Mouse (Mus musculus): ENCODE results near the gene Mrgprf.

Gene Mrgprf

DNA sequence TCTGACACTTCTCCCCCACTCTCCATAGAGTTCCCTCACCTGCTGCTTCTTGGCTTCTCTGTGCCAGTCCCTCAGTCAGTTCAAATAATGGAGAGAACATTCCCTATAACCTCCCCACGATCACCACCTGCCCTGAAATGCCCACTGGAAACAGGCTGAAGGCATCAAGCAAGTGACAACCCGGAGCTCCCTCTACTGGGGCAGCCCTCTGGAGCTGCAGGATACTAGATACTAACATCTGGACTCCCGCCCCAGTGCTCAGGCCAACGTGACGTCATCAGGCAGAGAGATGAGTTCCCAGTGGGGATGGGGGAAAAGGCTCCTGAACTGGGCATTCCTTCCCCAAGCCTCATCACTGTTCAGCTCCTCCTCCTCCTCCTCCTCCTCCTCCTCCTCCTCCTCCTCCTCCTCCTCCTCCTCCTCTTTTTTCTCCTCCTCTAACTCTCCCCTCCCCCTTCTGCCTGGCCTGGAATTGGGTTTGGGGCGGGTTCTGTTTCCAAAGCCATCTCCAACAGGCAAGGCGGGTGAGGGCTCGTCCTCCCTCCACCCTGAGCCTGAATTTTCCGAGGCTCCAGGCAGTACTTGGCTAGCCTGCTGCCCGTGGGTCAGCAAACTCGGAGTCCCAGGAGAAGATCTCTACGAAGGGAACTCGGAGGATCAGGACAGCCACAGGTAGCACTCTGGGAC is at the start of gene Mrgprf:
Gene Mrgprf (plus strand): TSS at position 508 of the 687 bp plus-strand sequence.
- no peak for DNase-seq (ENCODE audit: low read depth, low spot score)

DNA sequence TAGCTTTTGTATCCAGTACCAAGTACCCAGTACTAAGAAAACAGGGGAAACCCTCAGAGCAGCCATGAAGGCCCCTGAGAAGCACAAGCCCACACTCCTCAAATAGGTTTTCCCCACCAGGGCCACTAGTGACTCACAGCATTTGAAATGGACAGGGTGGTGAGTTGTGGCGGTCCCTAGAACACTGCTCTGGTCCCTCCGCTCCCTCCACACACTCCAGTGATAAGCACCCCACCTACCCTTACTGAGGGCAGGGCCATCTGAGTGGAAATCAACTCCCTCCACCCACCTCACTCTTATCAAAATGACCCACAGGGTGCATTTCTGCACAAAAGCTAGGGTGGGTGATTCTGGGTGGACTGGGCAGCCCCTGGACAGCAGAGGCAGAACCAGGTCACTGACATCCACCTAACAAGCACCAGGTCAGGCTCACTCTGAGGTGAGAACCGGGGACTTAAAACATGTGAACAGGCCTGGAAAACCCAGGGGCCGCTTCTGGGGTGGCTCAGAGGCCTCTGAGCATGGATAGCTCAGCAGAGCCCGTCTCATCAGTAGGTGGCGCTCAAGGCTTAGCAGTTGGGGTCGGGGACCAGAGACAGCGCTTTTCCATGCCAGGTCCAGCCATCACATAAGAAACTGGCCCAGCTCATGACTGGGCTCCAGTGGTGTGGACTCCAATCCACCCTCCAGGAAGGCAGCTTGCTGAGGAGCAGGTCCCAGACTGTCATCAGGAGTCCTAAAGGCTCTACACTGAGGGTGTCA is 47.7 kb upstream of the Mrgprf start:
- DNase-seq (ENCODE audit: low read depth, low spot score), result peak; percentile 74

DNA sequence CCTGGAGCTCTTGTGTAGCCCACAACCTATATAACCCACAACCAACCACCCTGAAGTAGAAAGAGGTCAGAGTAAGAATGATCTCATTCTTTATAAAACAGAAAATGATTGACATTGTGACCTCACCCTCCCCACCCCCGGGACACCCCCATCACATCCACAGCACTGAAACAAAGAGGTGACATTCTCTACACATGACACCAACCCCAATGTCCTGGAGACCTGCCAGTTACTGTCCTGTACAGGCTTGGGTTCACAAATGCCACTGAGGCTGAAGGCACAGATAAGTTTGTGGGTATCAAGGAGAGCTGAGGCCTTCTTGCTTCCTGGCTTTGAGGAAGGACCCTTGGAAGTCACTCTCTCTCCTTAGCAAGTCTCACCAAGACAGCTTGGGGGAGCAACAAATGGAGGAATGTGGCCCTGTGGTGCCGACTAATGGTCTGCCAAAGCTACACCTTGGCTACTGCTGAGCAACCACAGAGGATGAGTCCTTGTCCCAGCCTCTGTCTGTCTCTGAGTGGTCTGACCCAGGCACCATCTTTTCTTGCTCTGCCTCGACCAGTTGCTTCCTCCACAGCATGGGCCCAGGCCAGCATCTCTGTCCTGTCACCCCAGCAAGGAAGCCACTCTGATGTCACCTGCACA is 46.5 kb upstream of the Mrgprf start:
- DNase-seq (ENCODE audit: low read depth, low spot score), result no peak

GRCm38 (mm10) chr7:145256092-145256491 is 44.5 kb upstream of the Mrgprf start:
- no peak for DNase-seq (ENCODE audit: low read depth, low spot score)

GRCm38 (mm10) chr7:145264202-145264601 is 36.4 kb upstream of the Mrgprf start:
- DNase-seq (ENCODE audit: low read depth, low spot score), result no peak

- DNase-seq (ENCODE audit: low read depth, low spot score), result no peak
Observed at GRCm38 (mm10) chr7:145266011-145266410, 34.6 kb upstream of the Mrgprf start.

GRCm38 (mm10) chr7:145268890-145269289 is 31.7 kb upstream of the Mrgprf start:
- no peak for DNase-seq (ENCODE audit: low read depth, low spot score)

DNA sequence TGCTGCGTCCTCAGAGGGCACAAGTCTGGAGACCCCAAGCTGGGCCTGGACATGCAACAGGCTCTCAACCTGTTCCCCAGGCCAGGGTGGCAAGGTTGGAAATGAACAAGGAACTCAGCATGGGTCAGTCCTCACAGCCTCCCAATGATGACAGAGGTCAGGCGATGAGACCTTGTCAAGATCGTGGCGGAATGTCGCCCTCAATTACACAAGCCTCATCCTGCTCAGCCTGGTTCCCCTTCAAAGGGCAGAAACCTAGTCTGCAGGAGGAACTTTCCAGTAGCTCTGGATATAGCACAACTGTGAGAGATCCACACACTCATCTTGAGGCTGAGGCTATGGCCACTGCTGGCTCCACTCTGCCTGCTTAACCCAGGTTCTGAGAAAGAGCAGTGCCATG is 29.7 kb upstream of the Mrgprf start:
- DNase-seq (ENCODE audit: low read depth, low spot score), result no peak

GRCm38 (mm10) chr7:145275488-145275887 is 25.1 kb upstream of the Mrgprf start:
- DNase-seq (ENCODE audit: low read depth, low spot score), result no peak

DNA sequence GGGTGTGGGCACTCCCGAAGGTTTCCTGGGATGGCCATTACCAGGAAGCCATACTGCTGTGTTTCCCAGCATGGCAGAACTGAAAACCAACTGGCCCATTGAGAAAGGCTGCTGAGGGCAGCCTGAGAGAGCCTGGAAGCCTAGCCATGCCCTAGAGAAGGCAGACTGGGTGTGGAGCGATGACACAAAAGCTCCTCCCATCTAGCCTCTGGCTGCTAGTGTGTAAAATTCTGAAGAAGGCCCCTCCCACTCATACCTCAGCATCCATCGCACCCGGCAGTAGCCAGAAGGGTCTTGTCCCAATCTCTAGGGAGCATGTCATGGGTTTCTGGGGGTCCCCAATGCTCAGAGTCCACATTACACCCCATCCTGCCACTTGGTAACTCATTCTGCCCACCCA is 19.2 kb upstream of the Mrgprf start:
- DNase-seq (ENCODE audit: low read depth, low spot score), result no peak

DNA sequence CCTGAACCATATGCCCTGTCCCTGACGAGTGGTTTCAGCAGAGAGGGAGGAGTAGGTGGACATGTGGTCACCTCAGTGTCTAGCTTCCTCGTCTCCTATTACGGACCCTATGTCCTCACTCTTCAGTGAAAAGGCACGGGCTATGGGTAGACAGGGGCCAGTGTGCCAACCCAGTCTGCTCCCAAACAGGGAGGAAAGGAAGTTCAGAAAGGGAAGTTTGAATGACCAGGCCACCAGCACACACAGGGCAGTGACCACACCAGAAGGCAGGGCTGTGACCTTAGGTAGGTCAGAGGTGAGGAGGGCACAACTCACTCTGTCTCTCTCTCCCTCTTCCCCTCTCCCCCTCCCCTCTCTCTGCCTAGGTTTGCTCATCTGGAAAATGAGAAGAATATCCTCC is 17.6 kb upstream of the Mrgprf start:
- DNase-seq (ENCODE audit: low read depth, low spot score), result no peak

GRCm38 (mm10) chr7:145283487-145284187 is 17.0 kb upstream of the Mrgprf start, which contains the start of gene Tpcn2:
Gene Tpcn2 (minus strand): TSS chr7:145284011.
- DNase-seq (ENCODE audit: low read depth, low spot score), result peak; percentile 95

GRCm38 (mm10) chr7:145284293-145284692 is 16.3 kb upstream of the Mrgprf start:
- no peak for DNase-seq (ENCODE audit: low read depth, low spot score)

DNA sequence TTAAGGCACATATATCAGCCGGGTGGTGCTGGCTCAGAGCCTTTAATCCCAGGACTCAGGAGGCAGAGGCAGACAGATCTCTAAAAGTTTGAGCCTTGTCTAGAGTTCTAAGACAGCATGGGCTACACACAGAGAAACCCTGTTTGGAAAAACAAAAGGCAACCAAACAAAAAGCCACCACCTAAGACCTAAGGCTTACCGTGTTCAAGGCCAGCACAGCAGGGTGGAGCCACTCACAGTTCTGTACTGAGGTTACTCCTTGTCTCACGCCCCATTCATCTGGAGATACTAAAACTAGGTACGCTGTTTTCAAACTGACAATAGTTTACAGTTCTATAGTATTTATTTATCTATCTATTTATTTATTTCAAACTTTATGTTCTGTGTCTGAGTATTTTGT is 15.2 kb upstream of the Mrgprf start:
- DNase-seq (ENCODE audit: low read depth, low spot score), result no peak

DNA sequence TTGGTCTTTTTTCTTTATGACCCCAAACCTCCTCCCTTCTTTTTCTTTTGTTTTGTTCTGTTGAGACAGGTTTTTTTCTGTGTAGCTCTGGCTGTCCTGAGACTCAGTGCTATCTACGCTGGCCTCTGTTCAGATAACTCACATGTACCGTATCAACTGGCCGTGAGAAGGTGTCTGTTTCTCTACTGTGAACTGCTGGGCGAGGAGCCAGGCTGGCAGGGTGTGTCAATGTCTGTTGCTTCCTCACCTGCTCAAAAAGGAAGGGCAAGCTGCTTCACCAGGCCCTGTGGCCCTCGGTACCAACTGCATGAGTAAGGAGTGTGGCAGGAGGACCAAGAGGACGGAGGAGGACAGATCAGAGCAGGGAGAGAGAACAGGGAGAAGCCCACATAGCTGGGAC is 13.2 kb upstream of the Mrgprf start:
- DNase-seq (ENCODE audit: low read depth, low spot score), result no peak

DNA sequence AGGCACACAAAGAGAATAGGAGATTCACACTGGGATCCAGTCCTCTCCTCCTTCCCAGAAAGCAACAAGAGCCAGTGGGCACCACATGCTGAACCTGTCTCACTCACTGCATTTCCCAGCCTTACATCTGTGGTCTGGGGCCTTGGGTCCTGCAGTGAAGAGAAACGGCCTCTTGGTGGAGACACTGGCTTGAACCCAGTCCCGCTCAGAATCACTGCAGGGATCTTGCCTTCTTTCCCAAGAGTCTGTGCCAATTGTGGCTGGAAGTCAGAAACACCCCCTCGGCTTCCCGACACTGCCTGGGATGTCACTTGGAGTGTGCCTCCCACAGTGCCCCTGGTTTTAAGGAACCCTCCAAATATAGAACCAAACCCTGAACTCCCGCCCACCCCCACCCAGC is 11.3 kb upstream of the Mrgprf start:
- DNase-seq (ENCODE audit: low read depth, low spot score), result peak; percentile 22

DNA sequence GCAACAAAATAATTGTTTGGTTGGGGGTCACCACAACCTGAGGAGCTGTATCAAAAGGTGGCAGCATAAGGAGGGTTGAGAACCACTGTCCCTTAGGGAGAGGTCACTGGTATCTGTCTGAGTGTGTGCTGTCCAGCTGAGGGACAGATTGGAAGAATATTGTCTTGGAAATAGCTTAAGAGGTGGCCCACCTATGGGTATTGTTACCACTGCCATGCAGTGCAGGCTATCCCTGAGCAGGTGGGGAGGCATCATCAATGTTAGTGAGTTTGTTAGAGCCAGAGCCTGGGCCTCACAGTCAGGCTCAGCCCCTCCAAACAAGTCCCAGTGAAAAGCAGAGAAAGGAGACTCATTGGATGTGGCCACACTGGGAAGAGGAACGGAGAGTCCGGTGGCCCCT is 8.8 kb upstream of the Mrgprf start:
- DNase-seq (ENCODE audit: low read depth, low spot score), result no peak

GRCm38 (mm10) chr7:145292726-145293125 is 7.9 kb upstream of the Mrgprf start:
- no peak for DNase-seq (ENCODE audit: low read depth, low spot score)

DNA sequence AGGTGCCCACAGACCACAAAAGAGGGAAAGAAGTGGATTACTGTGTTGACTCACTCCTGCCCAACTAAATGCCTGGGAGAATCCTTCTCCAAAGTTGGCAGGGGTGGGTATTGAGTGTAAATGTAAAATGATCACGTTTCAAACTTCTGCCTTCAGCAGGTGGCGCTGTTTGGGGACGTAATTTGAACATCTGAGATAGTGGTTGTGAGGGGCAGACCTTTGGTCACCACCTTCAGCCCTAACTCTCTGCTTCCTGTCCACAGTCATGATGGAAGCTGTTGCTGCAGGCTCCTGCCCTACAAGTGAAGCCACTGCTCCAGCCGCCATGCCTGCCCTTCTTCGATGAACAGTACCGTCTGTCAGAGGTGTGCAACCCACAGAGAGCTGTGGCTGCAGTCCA is 6.8 kb upstream of the Mrgprf start:
- peak; percentile 61 for DNase-seq (ENCODE audit: low read depth, low spot score)

DNA sequence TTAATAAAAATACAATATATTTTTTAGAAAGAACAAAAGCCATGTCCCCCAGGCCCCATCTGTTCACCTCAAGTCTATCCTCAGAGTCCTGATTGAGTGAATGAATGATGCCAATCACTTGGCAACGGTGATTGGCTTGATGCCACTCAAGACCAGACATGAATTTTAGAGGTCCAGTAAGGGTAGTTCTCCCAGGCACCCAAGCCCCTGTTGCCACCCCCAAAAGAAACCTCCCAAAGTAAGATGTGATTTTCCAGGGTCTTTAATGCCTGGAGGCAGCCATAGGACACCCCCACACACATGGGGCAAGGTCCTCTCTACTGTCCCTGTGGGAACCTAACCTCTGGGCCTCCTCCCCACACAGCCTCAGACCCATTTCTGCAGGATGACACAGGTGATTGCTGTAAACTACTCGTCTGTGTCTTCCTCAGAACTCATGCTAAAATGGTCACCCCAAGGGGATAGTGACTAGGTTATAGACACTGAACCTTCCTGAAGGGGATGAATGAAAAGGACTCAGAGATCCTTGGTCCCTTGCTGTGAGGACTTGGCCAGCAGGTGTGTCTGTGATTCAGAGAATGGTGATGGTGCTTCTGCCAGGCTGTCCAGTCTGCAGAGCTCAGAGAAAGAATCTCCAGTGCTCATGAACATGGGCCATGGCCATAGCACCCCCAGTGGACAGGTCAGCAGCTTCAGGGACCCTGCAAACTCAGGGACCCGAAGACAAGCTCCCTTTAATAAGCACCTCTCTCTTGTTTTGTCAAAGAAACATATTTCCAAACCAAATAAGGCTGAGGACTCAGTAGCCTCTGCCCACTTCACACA is 1.8 kb upstream of the Mrgprf start:
- DNase-seq (ENCODE audit: low read depth, low spot score), result no peak

Measured in A20 (cell line).